Comparison of ENCODE assay signal across 8 mouse cellular contexts in the genomic region with DNA sequence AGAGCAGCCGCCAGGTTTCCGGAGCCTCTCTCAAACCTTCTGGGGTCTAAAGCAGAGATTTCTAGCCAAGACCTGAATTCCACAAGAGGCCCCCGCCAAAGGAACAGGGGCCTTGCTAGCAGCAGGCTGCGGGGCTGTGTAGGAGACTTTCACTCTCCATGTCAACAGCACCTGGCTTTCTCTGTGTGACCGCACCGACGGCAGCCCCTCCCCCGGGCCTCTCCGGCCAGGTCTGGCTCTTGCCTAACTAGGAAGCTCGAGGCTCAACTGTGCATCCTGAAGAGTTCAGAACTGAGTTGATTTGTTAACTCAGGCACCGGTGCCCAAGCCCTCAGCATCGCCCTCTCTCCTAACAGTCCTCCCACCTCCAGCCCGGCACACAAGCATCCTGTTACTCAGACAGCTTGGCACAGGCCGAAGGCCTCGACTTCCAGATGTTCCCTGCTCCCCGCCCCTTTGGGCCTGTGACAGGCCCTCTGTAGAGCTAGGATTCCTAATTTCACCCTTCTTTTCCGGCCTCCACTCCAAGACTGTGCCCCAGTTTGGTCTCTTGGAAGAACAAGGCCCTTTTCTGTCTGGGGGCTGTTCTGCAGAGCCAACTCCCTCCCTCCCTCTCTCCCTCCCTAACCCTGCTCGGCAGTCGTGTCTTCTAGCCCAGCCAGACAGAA.
DNase-seq lines count a peak whose midpoint lies in the region; ATAC-seq and TF ChIP-seq lines count a peak whose summit lies in the region.

No protein-coding gene starts in this region.

- no peak overlapping the region for H3K9ac ChIP-seq in liver, embryonic 15.5 days
- H3K9ac ChIP-seq in neural tube, embryonic 14.5 days (replicated peaks; ENCODE audit: low read depth, low read length), result no peak overlapping the region

- peak; percentile 51 for DNase-seq in cerebellum, adult 9-10 months
- DNase-seq in forelimb bud, embryonic 11.5 days (ENCODE audit: low read depth, low spot score), result peak; percentile 88
- peak; percentile 73 to 80 for DNase-seq in heart, postnatal 14 days
- peak; percentile 58 to 71 for DNase-seq in kidney, postnatal 36 days
- peak; percentile 44 for DNase-seq in thymus, postnatal 14 days

- no peak for TF ChIP-seq CTCF in E14TG2a.4 (conservative IDR thresholded peaks at IDR 0.05; ENCODE audit: low read length)

- intact Hi-C loops in heart, postnatal 14 days (cut with DNase I), result no loop called here

- peaks cover 14% of the 10 kb centered on the region for H3K4me1 ChIP-seq in E14TG2a.4 (replicated peaks; ENCODE audit: low read depth, low read length)
- H3K4me1 ChIP-seq in liver, embryonic 15.5 days (replicated peaks), result peaks cover 3% of the 10 kb centered on the region; the same call in 1 of the 2 replicates
- peaks cover 13% of the 10 kb centered on the region; the same call in 1 of the 2 replicates for H3K4me1 ChIP-seq in neural tube, embryonic 14.5 days (ENCODE audit: control insufficient read depth, insufficient read depth, low read length)

- H3K9me3 ChIP-seq in E14TG2a.4 (ENCODE audit: low read length), result no peaks in the 10 kb centered on the region
- no peaks in the 10 kb centered on the region for H3K9me3 ChIP-seq in liver, embryonic 15.5 days (replicated peaks)
- H3K9me3 ChIP-seq in neural tube, embryonic 14.5 days (ENCODE audit: control insufficient read depth, low read length), result no peaks in the 10 kb centered on the region

- H3K36me3 ChIP-seq in E14TG2a.4 (ENCODE audit: insufficient read depth, low read length), result no peaks in the 10 kb centered on the region
- H3K36me3 ChIP-seq in liver, embryonic 15.5 days (replicated peaks), result no peaks in the 10 kb centered on the region
- H3K36me3 ChIP-seq in neural tube, embryonic 14.5 days (ENCODE audit: control insufficient read depth, insufficient read depth, low read length), result no peaks in the 10 kb centered on the region

- peaks cover 23% of the 10 kb centered on the region for H3K27me3 ChIP-seq in E14TG2a.4 (ENCODE audit: insufficient read depth, low read length)
- H3K27me3 ChIP-seq in liver, embryonic 15.5 days, result no peaks in the 10 kb centered on the region
- H3K27me3 ChIP-seq in neural tube, embryonic 14.5 days (ENCODE audit: control insufficient read depth, insufficient read depth, low read length), result no peaks in the 10 kb centered on the region

- WGBS in liver, embryonic 15.5 days (ENCODE audit: insufficient replicate concordance), result 42% methylated on average over 19 of the region's 19 CpGs
- 16% methylated on average over 19 of the region's 19 CpGs for whole genome bisulfite sequencing in neural tube, embryonic 14.5 days

- peak overlapping the region; percentile 41 for H3K4me3 ChIP-seq in E14TG2a.4 (replicated peaks; ENCODE audit: low read length)
- no peak overlapping the region for H3K4me3 ChIP-seq in liver, embryonic 15.5 days (replicated peaks)
- no peak overlapping the region for H3K4me3 ChIP-seq in neural tube, embryonic 14.5 days (ENCODE audit: low read depth, low read length)

- H3K4me2 ChIP-seq in liver, embryonic 15.5 days, result peak overlapping the region; percentile 21; the same call in 1 of the 2 replicates
- no peak overlapping the region for H3K4me2 ChIP-seq in neural tube, embryonic 14.5 days (ENCODE audit: low read depth, low read length)

- ATAC-seq in liver, embryonic 15.5 days (ENCODE audit: insufficient read depth), result peak; percentile 14; the same call in 1 of the 2 replicates
- ATAC-seq in neural tube, embryonic 14.5 days (ENCODE audit: low read depth), result peak; percentile 84; the same call in 1 of the 2 replicates

- no peak overlapping the region for H3K27ac ChIP-seq in liver, embryonic 15.5 days (replicated peaks)
- peak overlapping the region; percentile 78 for H3K27ac ChIP-seq in neural tube, embryonic 14.5 days (ENCODE audit: low read depth, low read length)
